Comparison of ENCODE assay signal across 11 mouse cellular contexts in the genomic region with DNA sequence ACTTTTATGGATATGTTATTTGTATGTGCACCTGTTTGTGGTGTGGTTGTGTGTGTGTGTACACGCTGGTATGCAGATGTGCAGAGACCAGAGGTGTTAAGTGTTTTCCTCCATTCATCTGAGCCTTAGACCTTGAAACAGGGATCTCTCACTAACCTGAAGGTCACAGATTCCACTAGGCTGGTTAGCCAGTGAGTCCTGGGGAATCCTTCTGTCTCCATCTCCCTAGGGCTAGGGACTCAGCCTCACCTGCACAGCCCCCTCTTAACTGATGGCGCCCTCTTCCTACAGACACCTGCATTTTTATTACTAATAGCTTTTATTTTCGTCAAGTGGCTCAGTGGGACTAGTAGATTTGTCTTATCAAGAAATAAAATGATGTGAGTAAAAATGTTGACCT. TPM values are rescaled to one million over a fixed set of nuclear protein-coding genes. Genes with fewer than 3 reads are reported as not detected.
A peak's percentile ranks its signal among the peaks of the same experiment; 100 is the strongest.
DNase-seq lines count a peak whose midpoint lies in the region; ATAC-seq and TF ChIP-seq lines count a peak whose summit lies in the region.
"Had no signal": no experiment of that assay in that cellular context is flagged by ENCODE, and none has a peak within 500 bp of the region (broad histone marks: within the 10 kb centered on the region; RNA-seq: fewer than 3 reads in every experiment).

No protein-coding gene starts in this region.

- H3K4me2 ChIP-seq in heart, postnatal 0 days (ENCODE audit: low read depth, low read length), result no peak overlapping the region
- no peak overlapping the region for H3K4me2 ChIP-seq in heart, embryonic 11.5 days
- no peak overlapping the region for H3K4me2 ChIP-seq in neural tube, embryonic 12.5 days (replicated peaks)
- no peak overlapping the region for H3K4me2 ChIP-seq in limb, embryonic 14.5 days (replicated peaks; ENCODE audit: low read depth, low read length, severe bottlenecking)
- H3K4me2 ChIP-seq: lung, embryonic 14.5 days had no signal

- H3K4me3 ChIP-seq in heart, postnatal 0 days (ENCODE audit: low read depth, low read length), result no peak overlapping the region
- H3K4me3 ChIP-seq in heart, embryonic 11.5 days (ENCODE audit: low read depth, low read length), result no peak overlapping the region
- no peak overlapping the region for H3K4me3 ChIP-seq in neural tube, embryonic 12.5 days
- H3K4me3 ChIP-seq in limb, embryonic 14.5 days (replicated peaks; ENCODE audit: low read length), result no peak overlapping the region
- H3K4me3 ChIP-seq: left cerebral cortex, adult 2 months; megakaryocyte, embryonic 14.5 days had no signal

- 68% methylated on average over 3 of the region's 3 CpGs for WGBS in heart, postnatal 0 days
- WGBS in heart, embryonic 11.5 days (ENCODE audit: insufficient replicate concordance), result 86% methylated on average over 3 of the region's 3 CpGs
- WGBS in neural tube, embryonic 12.5 days, result 86% methylated on average over 3 of the region's 3 CpGs
- WGBS in limb, embryonic 14.5 days, result 72% methylated on average over 3 of the region's 3 CpGs

- no peaks in the 10 kb centered on the region for H3K27me3 ChIP-seq in heart, postnatal 0 days (ENCODE audit: control insufficient read depth, insufficient read depth, low read length)
- H3K27me3 ChIP-seq in heart, embryonic 11.5 days (ENCODE audit: control insufficient read depth, insufficient read depth, low read length), result no peaks in the 10 kb centered on the region
- no peaks in the 10 kb centered on the region for H3K27me3 ChIP-seq in neural tube, embryonic 12.5 days (replicated peaks)
- H3K27me3 ChIP-seq in limb, embryonic 14.5 days (ENCODE audit: control insufficient read depth, insufficient read depth, low read length), result no peaks in the 10 kb centered on the region

- intact Hi-C loops in left cerebral cortex, postnatal 14 days (cut with DNase I), result no loop called here

- H3K36me3 ChIP-seq in heart, postnatal 0 days (replicated peaks; ENCODE audit: control insufficient read depth, insufficient read depth, low read length), result peaks cover 21% of the 10 kb centered on the region
- peaks cover 6% of the 10 kb centered on the region; the same call in 1 of the 2 replicates for H3K36me3 ChIP-seq in heart, embryonic 11.5 days (ENCODE audit: control insufficient read depth, insufficient read depth, low read length)
- H3K36me3 ChIP-seq in neural tube, embryonic 12.5 days, result peaks cover 5% of the 10 kb centered on the region
- H3K36me3 ChIP-seq in limb, embryonic 14.5 days (ENCODE audit: control insufficient read depth, insufficient read depth, low read length), result peaks cover 42% of the 10 kb centered on the region

- no peaks in the 10 kb centered on the region for H3K9me3 ChIP-seq in heart, postnatal 0 days (replicated peaks; ENCODE audit: control insufficient read depth, low read length)
- no peaks in the 10 kb centered on the region for H3K9me3 ChIP-seq in heart, embryonic 11.5 days (replicated peaks; ENCODE audit: control insufficient read depth, low read length)
- H3K9me3 ChIP-seq in neural tube, embryonic 12.5 days, result no peaks in the 10 kb centered on the region
- H3K9me3 ChIP-seq in limb, embryonic 14.5 days (ENCODE audit: control insufficient read depth, low read length), result no peaks in the 10 kb centered on the region
- H3K9me3 ChIP-seq: megakaryocyte, embryonic 14.5 days had no signal

- peak overlapping the region; percentile 65; the same call in 1 of the 2 replicates for H3K27ac ChIP-seq in heart, postnatal 0 days (ENCODE audit: low read depth)
- H3K27ac ChIP-seq in heart, embryonic 11.5 days (ENCODE audit: low read depth, low read length), result no peak overlapping the region
- H3K27ac ChIP-seq in neural tube, embryonic 12.5 days, result no peak overlapping the region
- no peak overlapping the region for H3K27ac ChIP-seq in limb, embryonic 14.5 days (replicated peaks; ENCODE audit: low read depth, low read length)
- H3K27ac ChIP-seq: left cerebral cortex, adult 2 months had no signal

- DNase-seq in heart, postnatal 0 days (ENCODE audit: low spot score), result no peak
- no peak for DNase-seq in neural tube, embryonic 10.5 days (ENCODE audit: extremely low spot score, low spot score)
- no peak for DNase-seq in limb, embryonic 14.5 days (ENCODE audit: low spot score)
- no peak for DNase-seq in left cerebral cortex, adult 9 months (ENCODE audit: low spot score in 2 of 2)
- DNase-seq in left cerebral cortex, postnatal 14 days (ENCODE audit: low spot score in 2 of 2), result no peak
- DNase-seq: cerebellum, adult 11-12 months had no signal

- no peak overlapping the region for H3K9ac ChIP-seq in heart, postnatal 0 days (replicated peaks; ENCODE audit: low read depth, low read length)
- H3K9ac ChIP-seq in heart, embryonic 11.5 days (ENCODE audit: low read depth, low read length), result no peak overlapping the region
- no peak overlapping the region for H3K9ac ChIP-seq in neural tube, embryonic 12.5 days
- H3K9ac ChIP-seq in limb, embryonic 14.5 days (ENCODE audit: low read depth, low read length, severe bottlenecking), result no peak overlapping the region
- H3K9ac ChIP-seq: lung, embryonic 14.5 days had no signal

- no peak for TF ChIP-seq CTCF in heart, postnatal 0 days (IDR thresholded peaks at IDR 0.05; ENCODE audit: low read depth)

- H3K4me1 ChIP-seq in heart, postnatal 0 days (ENCODE audit: control insufficient read depth, insufficient read depth), result peaks cover 44% of the 10 kb centered on the region
- H3K4me1 ChIP-seq in heart, embryonic 11.5 days (ENCODE audit: control insufficient read depth, insufficient read depth, low read length), result peaks cover 7% of the 10 kb centered on the region
- H3K4me1 ChIP-seq in neural tube, embryonic 12.5 days, result peaks cover 10% of the 10 kb centered on the region
- H3K4me1 ChIP-seq in limb, embryonic 14.5 days (ENCODE audit: control insufficient read depth, insufficient read depth, low read length), result peaks cover 32% of the 10 kb centered on the region

- TF ChIP-seq EP300 in heart, postnatal 0 days (IDR thresholded peaks at IDR 0.05; ENCODE audit: low read depth), result no peak

- ATAC-seq in heart, postnatal 0 days (ENCODE audit: insufficient read depth, low read depth), result no peak
- no peak for ATAC-seq in heart, embryonic 11.5 days (replicated peaks; ENCODE audit: insufficient number of reproducible peaks, low FRiP score, low TSS enrichment)
- ATAC-seq in neural tube, embryonic 12.5 days (ENCODE audit: low FRiP score, low read depth), result peak; percentile 37; the same call in 1 of the 2 replicates
- 0 out of 2 replicates have a peak, but pooled peaks have one; percentile 21 for ATAC-seq in limb, embryonic 14.5 days (ENCODE audit: low FRiP score, low read depth)

- no peak for TF ChIP-seq POLR2A in limb, embryonic 14.5 days (IDR thresholded peaks at IDR 0.05; ENCODE audit: borderline replicate concordance, extremely low read depth, insufficient read depth, insufficient read length)

RNA-seq across cellular contexts. Expression of a gene that starts 14.3 kb away (rescaled TPM):
- total RNA-seq in heart, postnatal 0 days (2014; rRNA removed; ENCODE audit: low replicate concordance), result 26.1 and 26.6 TPM in 2 replicates
- polyA plus RNA-seq in heart, postnatal 0 days (2015; fragmentation: Nextera tagmentation; extraction: Ambion mirVana), result 18.2 and 22.4 TPM in 2 replicates
- polyA plus RNA-seq in heart, embryonic 11.5 days (2014; fragmentation: Nextera tagmentation; extraction: Ambion mirVana), result 11.3 and 15.2 TPM in 2 replicates
- 21.4 and 22.3 TPM in 2 replicates for polyA plus RNA-seq in neural tube, embryonic 12.5 days (2016; fragmentation: Nextera tagmentation; extraction: Ambion mirVana)
- polyA plus RNA-seq in limb, embryonic 14.5 days (2012; rRNA removed), result 30.5 and 34.6 TPM in 2 replicates
- 18.3 and 22.7 TPM in 2 replicates for polyA plus RNA-seq in limb, embryonic 14.5 days (2014; fragmentation: Nextera tagmentation; extraction: Ambion mirVana)
- total RNA-seq in left cerebral cortex, postnatal 14 days (2021), result 10 to 100 TPM in 1 of 2 experiments, 1 to 10 TPM in 1; 9.3 to 10.5 TPM

Comparison
In these comparisons a context has a peak if more than half of its experiments do, and no peak if none do; other contexts are left out.
1. ATAC-seq: peak in neural tube, embryonic 12.5 days (single experiment) and limb, embryonic 14.5 days (single experiment); none in heart, postnatal 0 days (single experiment) and heart, embryonic 11.5 days (single experiment).